Mouse (Mus musculus): ENCODE measurements around the gene Cyb561. TPM values are rescaled to one million over a fixed set of nuclear protein-coding genes. Genes with fewer than 3 reads are reported as not detected.

The Cyb561 gene
- polyA plus RNA-seq, 1 experiment: 21.4 TPM

GRCm38 (mm10) chr11:105951601-105952044 is 1.5 kb downstream of the Cyb561 start:
- Histone ChIP-seq H3K4me1 (ENCODE audit: control insufficient read depth, insufficient read depth, low read length) (peaks cover 19% of the 10 kb centered on the region), H3K27ac (ENCODE audit: insufficient read depth, low read length) (no peak overlapping the region), H3K9ac (ENCODE audit: low read depth, poor library complexity, severe bottlenecking) (no peak overlapping the region), H3K4me3 (ENCODE audit: low read depth, low read length) (no peak overlapping the region), H3K36me3 (ENCODE audit: control insufficient read depth, insufficient read depth, low read length, poor library complexity, severe bottlenecking) (no peaks in the 10 kb centered on the region), H3K9me3 (replicated peaks; ENCODE audit: control insufficient read depth, insufficient read depth, low read length, poor library complexity, severe bottlenecking) (no peaks in the 10 kb centered on the region), H3K27me3 (ENCODE audit: control insufficient read depth, insufficient read depth, low read length, poor library complexity, severe bottlenecking) (no peaks in the 10 kb centered on the region)
- TF ChIP-seq CTCF (IDR thresholded peaks at IDR 0.05; ENCODE audit: low read depth, low read length): no peak

- Histone ChIP-seq H3K27me3 (ENCODE audit: control insufficient read depth, insufficient read depth, low read length, poor library complexity, severe bottlenecking) (no peaks in the 10 kb centered on the region), H3K27ac (ENCODE audit: insufficient read depth, low read length) (peak overlapping the region; percentile 67), H3K4me3 (ENCODE audit: low read depth, low read length) (no peak overlapping the region), H3K9me3 (replicated peaks; ENCODE audit: control insufficient read depth, insufficient read depth, low read length, poor library complexity, severe bottlenecking) (no peaks in the 10 kb centered on the region), H3K36me3 (ENCODE audit: control insufficient read depth, insufficient read depth, low read length, poor library complexity, severe bottlenecking) (no peaks in the 10 kb centered on the region), H3K9ac (ENCODE audit: low read depth, poor library complexity, severe bottlenecking) (no peak overlapping the region), H3K4me1 (ENCODE audit: control insufficient read depth, insufficient read depth, low read length) (peaks cover 19% of the 10 kb centered on the region)
- peak; percentile 78 for TF ChIP-seq EP300 (IDR thresholded peaks at IDR 0.05; ENCODE audit: insufficient read depth, low read depth, low read length)
- no peak for TF ChIP-seq POLR2A (IDR thresholded peaks at IDR 0.05; ENCODE audit: insufficient read depth, low read length)
Observed at GRCm38 (mm10) chr11:105950519-105950918, 2.6 kb downstream of the Cyb561 start.

GRCm38 (mm10) chr11:105948255-105948654 is 4.9 kb downstream of the Cyb561 start:
- H3K9me3 ChIP-seq (replicated peaks; ENCODE audit: control insufficient read depth, insufficient read depth, low read length, poor library complexity, severe bottlenecking): no peaks in the 10 kb centered on the region
- H3K27me3 ChIP-seq (ENCODE audit: control insufficient read depth, insufficient read depth, low read length, poor library complexity, severe bottlenecking): no peaks in the 10 kb centered on the region
- peaks cover 16% of the 10 kb centered on the region for H3K4me1 ChIP-seq (ENCODE audit: control insufficient read depth, insufficient read depth, low read length)
- H3K36me3 ChIP-seq (ENCODE audit: control insufficient read depth, insufficient read depth, low read length, poor library complexity, severe bottlenecking): no peaks in the 10 kb centered on the region
- H3K4me3 ChIP-seq (ENCODE audit: low read depth, low read length): no peak overlapping the region
- H3K27ac ChIP-seq (ENCODE audit: insufficient read depth, low read length): no peak overlapping the region
- H3K9ac ChIP-seq (ENCODE audit: low read depth, poor library complexity, severe bottlenecking): no peak overlapping the region
- TF ChIP-seq POLR2A (IDR thresholded peaks at IDR 0.05; ENCODE audit: insufficient read depth, low read length) (no peak), CTCF (IDR thresholded peaks at IDR 0.05; ENCODE audit: low read depth, low read length) (no peak), EP300 (IDR thresholded peaks at IDR 0.05; ENCODE audit: insufficient read depth, low read depth, low read length) (no peak)

- Histone ChIP-seq H3K4me1 (ENCODE audit: control insufficient read depth, insufficient read depth, low read length) (peaks cover 5% of the 10 kb centered on the region), H3K36me3 (ENCODE audit: control insufficient read depth, insufficient read depth, low read length, poor library complexity, severe bottlenecking) (no peaks in the 10 kb centered on the region), H3K9ac (ENCODE audit: low read depth, poor library complexity, severe bottlenecking) (no peak overlapping the region), H3K27ac (ENCODE audit: insufficient read depth, low read length) (peak overlapping the region; percentile 46), H3K27me3 (ENCODE audit: control insufficient read depth, insufficient read depth, low read length, poor library complexity, severe bottlenecking) (no peaks in the 10 kb centered on the region), H3K4me3 (ENCODE audit: low read depth, low read length) (peak overlapping the region; percentile 27; the same call in 1 of the 2 replicates), H3K9me3 (replicated peaks; ENCODE audit: control insufficient read depth, insufficient read depth, low read length, poor library complexity, severe bottlenecking) (no peaks in the 10 kb centered on the region)
- TF ChIP-seq POLR2A (IDR thresholded peaks at IDR 0.05; ENCODE audit: insufficient read depth, low read length) (no peak), EP300 (IDR thresholded peaks at IDR 0.05; ENCODE audit: insufficient read depth, low read depth, low read length) (no peak), CTCF (IDR thresholded peaks at IDR 0.05; ENCODE audit: low read depth, low read length) (no peak)
Observed at GRCm38 (mm10) chr11:105946694-105947154, 6.4 kb downstream of the Cyb561 start.

- no peaks in the 10 kb centered on the region for H3K27me3 ChIP-seq (ENCODE audit: control insufficient read depth, insufficient read depth, low read length, poor library complexity, severe bottlenecking)
- H3K9ac ChIP-seq (ENCODE audit: low read depth, poor library complexity, severe bottlenecking): peak overlapping the region; percentile 85
- no peak for TF ChIP-seq POLR2A (IDR thresholded peaks at IDR 0.05; ENCODE audit: insufficient read depth, low read length)
- no peak for TF ChIP-seq CTCF (IDR thresholded peaks at IDR 0.05; ENCODE audit: low read depth, low read length)
- TF ChIP-seq EP300 (IDR thresholded peaks at IDR 0.05; ENCODE audit: insufficient read depth, low read depth, low read length): no peak
- H3K27ac ChIP-seq (ENCODE audit: insufficient read depth, low read length): peak overlapping the region; percentile 22; the same call in 1 of the 2 replicates
- H3K36me3 ChIP-seq (ENCODE audit: control insufficient read depth, insufficient read depth, low read length, poor library complexity, severe bottlenecking): no peaks in the 10 kb centered on the region
- peak overlapping the region; percentile 86 for H3K4me3 ChIP-seq (ENCODE audit: low read depth, low read length)
- H3K4me1 ChIP-seq (ENCODE audit: control insufficient read depth, insufficient read depth, low read length): no peaks in the 10 kb centered on the region
- no peaks in the 10 kb centered on the region for H3K9me3 ChIP-seq (replicated peaks; ENCODE audit: control insufficient read depth, insufficient read depth, low read length, poor library complexity, severe bottlenecking)
Observed at GRCm38 (mm10) chr11:105944770-105945672, 8.1 kb downstream of the Cyb561 start.

GRCm38 (mm10) chr11:105944126-105944621 is 9.0 kb downstream of the Cyb561 start:
- no peaks in the 10 kb centered on the region for H3K36me3 ChIP-seq (ENCODE audit: control insufficient read depth, insufficient read depth, low read length, poor library complexity, severe bottlenecking)
- peak overlapping the region; percentile 86 for H3K4me3 ChIP-seq (ENCODE audit: low read depth, low read length)
- no peaks in the 10 kb centered on the region for H3K4me1 ChIP-seq (ENCODE audit: control insufficient read depth, insufficient read depth, low read length)
- no peaks in the 10 kb centered on the region for H3K27me3 ChIP-seq (ENCODE audit: control insufficient read depth, insufficient read depth, low read length, poor library complexity, severe bottlenecking)
- H3K9ac ChIP-seq (ENCODE audit: low read depth, poor library complexity, severe bottlenecking): peak overlapping the region; percentile 85
- TF ChIP-seq POLR2A (IDR thresholded peaks at IDR 0.05; ENCODE audit: insufficient read depth, low read length): no peak
- TF ChIP-seq EP300 (IDR thresholded peaks at IDR 0.05; ENCODE audit: insufficient read depth, low read depth, low read length): no peak
- TF ChIP-seq CTCF (IDR thresholded peaks at IDR 0.05; ENCODE audit: low read depth, low read length): peak; percentile 54
- no peaks in the 10 kb centered on the region for H3K9me3 ChIP-seq (replicated peaks; ENCODE audit: control insufficient read depth, insufficient read depth, low read length, poor library complexity, severe bottlenecking)
- H3K27ac ChIP-seq (ENCODE audit: insufficient read depth, low read length): peak overlapping the region; percentile 22; the same call in 1 of the 2 replicates

Measured in ES-Bruce4 (cell line).